In the genomic region with DNA sequence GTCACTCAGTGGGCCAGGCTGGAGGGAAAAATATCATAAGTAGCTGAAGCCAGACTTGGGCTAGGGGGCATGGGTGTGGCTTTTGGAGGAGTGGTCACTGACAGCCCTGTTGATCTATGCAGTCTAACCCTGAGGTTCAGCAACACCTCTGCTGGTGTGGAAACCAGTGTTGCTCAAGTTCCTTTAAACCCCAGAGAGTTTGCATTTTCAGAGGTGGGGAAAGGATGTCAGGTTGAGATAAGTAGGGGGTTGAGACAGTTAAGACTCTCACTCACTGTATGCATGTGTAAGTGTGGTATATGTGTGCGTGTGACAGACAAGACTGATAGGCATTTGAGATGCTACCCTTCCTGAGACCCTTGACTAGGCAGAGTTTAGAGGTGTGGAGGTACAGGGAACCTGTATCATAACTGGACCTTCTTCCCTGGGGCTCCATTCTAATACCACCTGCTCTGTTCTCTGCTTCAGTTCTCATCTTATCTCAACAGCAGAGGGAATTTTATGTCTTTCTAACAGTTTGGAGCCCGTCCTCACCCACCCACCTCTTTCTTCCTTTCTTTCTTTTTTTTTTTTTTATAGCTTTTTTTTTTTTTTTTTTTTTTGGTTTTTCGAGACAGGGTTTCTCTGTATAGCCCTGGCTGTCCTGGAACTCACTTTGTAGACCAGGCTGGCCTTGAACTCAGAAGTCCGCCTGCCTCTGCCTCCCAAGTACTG, we compare ENCODE assay signal across 22 mouse cellular contexts. TPM values are rescaled to one million over a fixed set of nuclear protein-coding genes. Genes with fewer than 3 reads are reported as not detected.
DNase-seq lines count a peak whose midpoint lies in the region; ATAC-seq and TF ChIP-seq lines count a peak whose summit lies in the region.
"Had no signal": no experiment of that assay in that cellular context is flagged by ENCODE, and none has a peak within 500 bp of the region (broad histone marks: within the 10 kb centered on the region; RNA-seq: fewer than 3 reads in every experiment).

No protein-coding gene starts in this region.

- no peak overlapping the region for H3K9ac ChIP-seq in liver, embryonic 12.5 days
- no peak overlapping the region for H3K9ac ChIP-seq in lung, postnatal 0 days (replicated peaks; ENCODE audit: low read depth)
- no peak overlapping the region for H3K9ac ChIP-seq in hindbrain, embryonic 14.5 days
- H3K9ac ChIP-seq: heart, embryonic 13.5 days; hindbrain, embryonic 15.5 days; intestine, embryonic 15.5 days; midbrain, embryonic 15.5 days; stomach, embryonic 15.5 days had no signal

- TF ChIP-seq CTCF in lung, postnatal 0 days (IDR thresholded peaks at IDR 0.05), result no peak

- no peaks in the 10 kb centered on the region for H3K27me3 ChIP-seq in liver, embryonic 12.5 days (replicated peaks)
- no peaks in the 10 kb centered on the region for H3K27me3 ChIP-seq in lung, postnatal 0 days (replicated peaks; ENCODE audit: insufficient read depth, low read length)
- no peaks in the 10 kb centered on the region for H3K27me3 ChIP-seq in hindbrain, embryonic 14.5 days (ENCODE audit: control insufficient read depth, insufficient read depth, low read length)
- H3K27me3 ChIP-seq: heart, embryonic 13.5 days; hindbrain, embryonic 15.5 days; intestine, embryonic 15.5 days; megakaryocyte, embryonic 14.5 days; midbrain, embryonic 15.5 days; stomach, embryonic 15.5 days had no signal

- H3K4me1 ChIP-seq in liver, embryonic 12.5 days, result peaks cover 33% of the 10 kb centered on the region
- no peaks in the 10 kb centered on the region for H3K4me1 ChIP-seq in lung, postnatal 0 days (ENCODE audit: insufficient read depth, low read depth, low read length)
- no peaks in the 10 kb centered on the region for H3K4me1 ChIP-seq in hindbrain, embryonic 14.5 days (replicated peaks; ENCODE audit: control insufficient read depth, insufficient read depth, low read length)
- H3K4me1 ChIP-seq: forebrain, embryonic 10.5 days; hindbrain, embryonic 15.5 days; intestine, embryonic 15.5 days; midbrain, embryonic 15.5 days; stomach, embryonic 15.5 days had no signal

- DNase-seq in heart, adult 11 months, result peak; percentile 83
- DNase-seq in heart, adult 9 months (ENCODE audit: low spot score in 2 of 2), result no peak
- DNase-seq in thymus, postnatal 4 days, result no peak
- DNase-seq in adrenal gland, postnatal 25 days, result no peak
- no peak for DNase-seq in lung, postnatal 0 days (ENCODE audit: low spot score)
- DNase-seq in hindbrain, embryonic 14.5 days (ENCODE audit: low spot score), result no peak
- DNase-seq: adrenal gland, adult 8-10 months; cerebellum, adult 11-12 months; cerebellum, postnatal 25 days; gastrocnemius, adult 2 months; retina, postnatal 1 day; thymus, adult 2 months had no signal

- TF ChIP-seq EP300 in lung, postnatal 0 days (IDR thresholded peaks at IDR 0.05), result no peak

- ATAC-seq in liver, embryonic 12.5 days, result peak; percentile 78
- ATAC-seq in megakaryocyte progenitor cell, adult 5-6 weeks (replicated peaks; ENCODE audit: poor library complexity), result peak; percentile 90
- no peak for ATAC-seq in lung, postnatal 0 days
- no peak for ATAC-seq in hindbrain, embryonic 14.5 days (ENCODE audit: low FRiP score)
- ATAC-seq: CD4-positive, CD25-positive, alpha-beta regulatory T cell, adult 4 months; intestine, embryonic 15.5 days; midbrain, embryonic 15.5 days had no signal

- peak overlapping the region; percentile 71 for H3K27ac ChIP-seq in liver, embryonic 12.5 days
- no peak overlapping the region for H3K27ac ChIP-seq in lung, postnatal 0 days (ENCODE audit: low read length)
- H3K27ac ChIP-seq in hindbrain, embryonic 14.5 days, result no peak overlapping the region
- H3K27ac ChIP-seq: forebrain, embryonic 10.5 days; gastrocnemius, adult 2 months; heart, embryonic 13.5 days; hindbrain, embryonic 15.5 days; intestine, embryonic 15.5 days; midbrain, embryonic 15.5 days; stomach, embryonic 15.5 days had no signal

- H3K9me3 ChIP-seq in liver, embryonic 12.5 days (replicated peaks), result no peaks in the 10 kb centered on the region
- no peaks in the 10 kb centered on the region for H3K9me3 ChIP-seq in lung, postnatal 0 days (ENCODE audit: low read length)
- H3K9me3 ChIP-seq in hindbrain, embryonic 14.5 days (ENCODE audit: control insufficient read depth, low read length), result no peaks in the 10 kb centered on the region
- H3K9me3 ChIP-seq: forebrain, embryonic 10.5 days; heart, embryonic 13.5 days; hindbrain, embryonic 15.5 days; intestine, embryonic 15.5 days; megakaryocyte, embryonic 14.5 days; midbrain, embryonic 15.5 days; stomach, embryonic 15.5 days had no signal

- H3K4me2 ChIP-seq in liver, embryonic 12.5 days, result peak overlapping the region; percentile 17; the same call in 1 of the 2 replicates
- no peak overlapping the region for H3K4me2 ChIP-seq in lung, postnatal 0 days (replicated peaks; ENCODE audit: low read depth, low read length)
- no peak overlapping the region for H3K4me2 ChIP-seq in hindbrain, embryonic 14.5 days (replicated peaks)
- H3K4me2 ChIP-seq: heart, embryonic 13.5 days; hindbrain, embryonic 15.5 days; intestine, embryonic 15.5 days; midbrain, embryonic 15.5 days; stomach, embryonic 15.5 days had no signal

- no peak overlapping the region for H3K4me3 ChIP-seq in liver, embryonic 12.5 days
- H3K4me3 ChIP-seq in lung, postnatal 0 days (ENCODE audit: low read depth, low read length), result no peak overlapping the region
- no peak overlapping the region for H3K4me3 ChIP-seq in hindbrain, embryonic 14.5 days (replicated peaks; ENCODE audit: low read length)
- H3K4me3 ChIP-seq: forebrain, embryonic 10.5 days; gastrocnemius, adult 2 months; heart, embryonic 13.5 days; hindbrain, embryonic 15.5 days; intestine, embryonic 15.5 days; megakaryocyte, embryonic 14.5 days; midbrain, embryonic 15.5 days; stomach, embryonic 15.5 days had no signal

- no peaks in the 10 kb centered on the region for H3K36me3 ChIP-seq in liver, embryonic 12.5 days
- no peaks in the 10 kb centered on the region for H3K36me3 ChIP-seq in lung, postnatal 0 days (ENCODE audit: insufficient read depth, low read length)
- H3K36me3 ChIP-seq in hindbrain, embryonic 14.5 days (replicated peaks; ENCODE audit: control insufficient read depth, insufficient read depth), result no peaks in the 10 kb centered on the region
- H3K36me3 ChIP-seq: forebrain, embryonic 10.5 days; heart, embryonic 13.5 days; hindbrain, embryonic 15.5 days; intestine, embryonic 15.5 days; midbrain, embryonic 15.5 days; stomach, embryonic 15.5 days had no signal

- WGBS in liver, embryonic 12.5 days (ENCODE audit: insufficient replicate concordance), result 36% methylated on average over 3 of the region's 4 CpGs
- WGBS in lung, postnatal 0 days, result 79% methylated on average over 3 of the region's 4 CpGs
- WGBS in hindbrain, embryonic 14.5 days, result 86% methylated on average over 3 of the region's 4 CpGs

RNA-seq across cellular contexts. Expression of gene Brd3, which starts 20.0 kb away (rescaled TPM):
- 38.5 and 39.0 TPM in 2 replicates for polyA plus RNA-seq in liver, embryonic 12.5 days (2016; fragmentation: Nextera tagmentation; extraction: Ambion mirVana)
- 52.4 and 54.7 TPM in 2 replicates for total RNA-seq in megakaryocyte progenitor cell, adult 5-6 weeks (2015)
- 26.7 and 29.4 TPM in 2 replicates for total RNA-seq in megakaryocyte progenitor cell, adult 5-6 weeks (2017)
- total RNA-seq in adrenal gland, postnatal 25 days (2021), result 81.8 and 110 TPM in 2 replicates
- 44.9 and 47.5 TPM in 2 replicates for polyA plus RNA-seq in lung, postnatal 0 days (2015; fragmentation: Nextera tagmentation; extraction: Ambion mirVana)
- 132 and 134 TPM in 2 replicates for polyA plus RNA-seq in hindbrain, embryonic 14.5 days (2014; fragmentation: Nextera tagmentation; extraction: Ambion mirVana)

RNA-seq across cellular contexts. Expression of gene Wdr5, which starts 27.5 kb away (rescaled TPM):
- polyA plus RNA-seq in liver, embryonic 12.5 days (2016; fragmentation: Nextera tagmentation; extraction: Ambion mirVana), result 47.2 and 47.3 TPM in 2 replicates
- total RNA-seq in megakaryocyte progenitor cell, adult 5-6 weeks (2015), result 36.7 and 37.2 TPM in 2 replicates
- 85.6 and 87.3 TPM in 2 replicates for total RNA-seq in megakaryocyte progenitor cell, adult 5-6 weeks (2017)
- 37.3 and 40.2 TPM in 2 replicates for total RNA-seq in adrenal gland, postnatal 25 days (2021)
- polyA plus RNA-seq in lung, postnatal 0 days (2015; fragmentation: Nextera tagmentation; extraction: Ambion mirVana), result 20.5 and 24.0 TPM in 2 replicates
- polyA plus RNA-seq in hindbrain, embryonic 14.5 days (2014; fragmentation: Nextera tagmentation; extraction: Ambion mirVana), result 39.1 and 42.1 TPM in 2 replicates

RNA-seq across cellular contexts. Expression of gene Brd3os, which starts 45.4 kb away (rescaled TPM):
- 1.3 and 1.4 TPM in 2 replicates for polyA plus RNA-seq in liver, embryonic 12.5 days (2016; fragmentation: Nextera tagmentation; extraction: Ambion mirVana)
- 0.12 TPM in 1 of 2 replicates, not detected in the other for total RNA-seq in megakaryocyte progenitor cell, adult 5-6 weeks (2015)
- total RNA-seq in megakaryocyte progenitor cell, adult 5-6 weeks (2017), result 0.14 TPM in 1 of 2 replicates, not detected in the other
- 11.0 and 12.8 TPM in 2 replicates for total RNA-seq in adrenal gland, postnatal 25 days (2021)
- polyA plus RNA-seq in lung, postnatal 0 days (2015; fragmentation: Nextera tagmentation; extraction: Ambion mirVana), result 3.4 and 3.8 TPM in 2 replicates
- polyA plus RNA-seq in hindbrain, embryonic 14.5 days (2014; fragmentation: Nextera tagmentation; extraction: Ambion mirVana), result 43.8 and 45.9 TPM in 2 replicates

Comparison
In these comparisons a context has a peak if more than half of its experiments do, and no peak if none do; other contexts are left out.
1. ATAC-seq: peak in liver, embryonic 12.5 days (single experiment) and megakaryocyte progenitor cell, adult 5-6 weeks (single experiment); none in lung, postnatal 0 days (single experiment) and hindbrain, embryonic 14.5 days (single experiment).